Mouse (Mus musculus): ENCODE results near the gene Selplg. TPM values are rescaled to one million over a fixed set of nuclear protein-coding genes. Genes with fewer than 3 reads are reported as not detected.

The Selplg gene
- 2.1 and 3.0 TPM in 2 replicates for polyA plus RNA-seq (2015; fragmentation: Nextera tagmentation; extraction: Ambion mirVana)

GRCm38 (mm10) chr5:113832490-113832901 lies at the start of gene Selplg:
Gene Selplg (minus strand): TSS chr5:113832644.
- Histone ChIP-seq H3K9ac (no peak within 1 kb of the TSS), H3K27ac (replicated peaks) (no peak within 1 kb of the TSS), H3K27me3 (no peaks in the 10 kb centered on the region), H3K4me1 (replicated peaks) (no peaks in the 10 kb centered on the region), H3K36me3 (no peaks in the 10 kb centered on the region), H3K4me2 (no peak within 1 kb of the TSS), H3K9me3 (no peaks in the 10 kb centered on the region), H3K4me3 (no peak within 1 kb of the TSS)
- no peak for ATAC-seq (ENCODE audit: low FRiP score, low read depth)
- 39% methylated on average over 8 of the region's 8 CpGs for WGBS

- Histone ChIP-seq H3K9ac (no peak overlapping the region), H3K36me3 (peaks cover 7% of the 10 kb centered on the region), H3K4me1 (replicated peaks) (peaks cover 45% of the 10 kb centered on the region), H3K27me3 (no peaks in the 10 kb centered on the region), H3K4me3 (no peak overlapping the region), H3K4me2 (no peak overlapping the region), H3K9me3 (no peaks in the 10 kb centered on the region), H3K27ac (replicated peaks) (no peak overlapping the region)
- no peak for ATAC-seq (ENCODE audit: low FRiP score, low read depth)
- WGBS = 94% methylated on average over 14 of the region's 14 CpGs
Measured at GRCm38 (mm10) chr5:113881136-113881535, 48.7 kb upstream of the Selplg start.

GRCm38 (mm10) chr5:113878943-113879617 lies 46.6 kb upstream of the Selplg start:
- H3K36me3 ChIP-seq = peaks cover 7% of the 10 kb centered on the region
- H3K9me3 ChIP-seq = no peaks in the 10 kb centered on the region
- H3K4me2 ChIP-seq = no peak overlapping the region
- no peaks in the 10 kb centered on the region for H3K27me3 ChIP-seq
- no peak overlapping the region for H3K4me3 ChIP-seq
- H3K4me1 ChIP-seq (replicated peaks) = peaks cover 34% of the 10 kb centered on the region
- no peak for ATAC-seq (ENCODE audit: low FRiP score, low read depth)
- no peak overlapping the region for H3K9ac ChIP-seq
- no peak overlapping the region for H3K27ac ChIP-seq (replicated peaks)
- 88% methylated on average over 17 of the region's 17 CpGs for WGBS

- Histone ChIP-seq H3K27me3 (no peaks in the 10 kb centered on the region), H3K4me3 (no peak overlapping the region), H3K27ac (replicated peaks) (no peak overlapping the region), H3K9ac (no peak overlapping the region), H3K36me3 (peaks cover 7% of the 10 kb centered on the region), H3K4me2 (no peak overlapping the region), H3K4me1 (replicated peaks) (peaks cover 34% of the 10 kb centered on the region), H3K9me3 (no peaks in the 10 kb centered on the region)
- 57% methylated on average over 3 of the region's 3 CpGs for WGBS
- ATAC-seq (ENCODE audit: low FRiP score, low read depth) = no peak
Measured at GRCm38 (mm10) chr5:113877565-113877964, 45.1 kb upstream of the Selplg start.

- H3K27me3 ChIP-seq = no peaks in the 10 kb centered on the region
- no peak overlapping the region for H3K4me2 ChIP-seq
- no peaks in the 10 kb centered on the region for H3K9me3 ChIP-seq
- WGBS = 80% methylated on average over 7 of the region's 7 CpGs
- no peak overlapping the region for H3K9ac ChIP-seq
- peaks cover 5% of the 10 kb centered on the region for H3K36me3 ChIP-seq
- H3K4me1 ChIP-seq (replicated peaks) = peaks cover 37% of the 10 kb centered on the region
- no peak overlapping the region for H3K4me3 ChIP-seq
- H3K27ac ChIP-seq (replicated peaks) = no peak overlapping the region
- no peak for ATAC-seq (ENCODE audit: low FRiP score, low read depth)
Measured at GRCm38 (mm10) chr5:113876176-113876575, 43.7 kb upstream of the Selplg start.

- no peak overlapping the region for H3K4me3 ChIP-seq
- no peak overlapping the region for H3K9ac ChIP-seq
- WGBS = 96% methylated on average over 4 of the region's 4 CpGs
- H3K36me3 ChIP-seq = no peaks in the 10 kb centered on the region
- H3K4me1 ChIP-seq (replicated peaks) = peaks cover 43% of the 10 kb centered on the region
- no peaks in the 10 kb centered on the region for H3K9me3 ChIP-seq
- no peak overlapping the region for H3K27ac ChIP-seq (replicated peaks)
- no peak overlapping the region for H3K4me2 ChIP-seq
- H3K27me3 ChIP-seq = no peaks in the 10 kb centered on the region
- ATAC-seq (ENCODE audit: low FRiP score, low read depth) = no peak
Measured at GRCm38 (mm10) chr5:113875625-113876024, 43.2 kb upstream of the Selplg start.

GRCm38 (mm10) chr5:113874063-113875024 lies 41.9 kb upstream of the Selplg start:
- Histone ChIP-seq H3K4me3 (0 out of 2 replicates have a peak overlapping the region, but pooled peaks have one; percentile 10), H3K4me1 (replicated peaks) (peaks cover 56% of the 10 kb centered on the region), H3K9me3 (no peaks in the 10 kb centered on the region), H3K9ac (peak overlapping the region; percentile 35), H3K27me3 (no peaks in the 10 kb centered on the region), H3K36me3 (no peaks in the 10 kb centered on the region), H3K27ac (replicated peaks) (peak overlapping the region; percentile 96), H3K4me2 (peak overlapping the region; percentile 48)
- WGBS = 37% methylated on average over 19 of the region's 19 CpGs
- no peak for ATAC-seq (ENCODE audit: low FRiP score, low read depth)

GRCm38 (mm10) chr5:113872936-113873912 lies 40.8 kb upstream of the Selplg start:
- peaks cover 67% of the 10 kb centered on the region for H3K4me1 ChIP-seq (replicated peaks)

GRCm38 (mm10) chr5:113871903-113872548 lies 39.6 kb upstream of the Selplg start:
- peak overlapping the region; percentile 96 for H3K27ac ChIP-seq (replicated peaks)
- no peaks in the 10 kb centered on the region for H3K9me3 ChIP-seq
- WGBS = 58% methylated on average over 7 of the region's 7 CpGs
- H3K4me2 ChIP-seq = no peak overlapping the region
- no peak for ATAC-seq (ENCODE audit: low FRiP score, low read depth)
- H3K27me3 ChIP-seq = no peaks in the 10 kb centered on the region
- peaks cover 72% of the 10 kb centered on the region for H3K4me1 ChIP-seq (replicated peaks)
- no peaks in the 10 kb centered on the region for H3K36me3 ChIP-seq
- H3K9ac ChIP-seq = no peak overlapping the region
- no peak overlapping the region for H3K4me3 ChIP-seq

More at GRCm38 (mm10) chr5:113872936-113873912, 40.8 kb upstream of the Selplg start:
- no peaks in the 10 kb centered on the region for H3K36me3 ChIP-seq
- no peaks in the 10 kb centered on the region for H3K9me3 ChIP-seq
- H3K27ac ChIP-seq (replicated peaks) = peak overlapping the region; percentile 96
- H3K4me3 ChIP-seq = peak overlapping the region; percentile 10; the same call in 1 of the 2 replicates
- 4% methylated on average over 14 of the region's 15 CpGs for WGBS
- no peaks in the 10 kb centered on the region for H3K27me3 ChIP-seq
- ATAC-seq (ENCODE audit: low FRiP score, low read depth) = peak; percentile 92
- peak overlapping the region; percentile 48 for H3K4me2 ChIP-seq
- peak overlapping the region; percentile 35 for H3K9ac ChIP-seq

- H3K36me3 ChIP-seq = no peaks in the 10 kb centered on the region
- WGBS = 27% methylated on average over 21 of the region's 21 CpGs
- no peaks in the 10 kb centered on the region for H3K9me3 ChIP-seq
- H3K27me3 ChIP-seq = no peaks in the 10 kb centered on the region
- peaks cover 72% of the 10 kb centered on the region for H3K4me1 ChIP-seq (replicated peaks)
- H3K9ac ChIP-seq = no peak overlapping the region
- H3K4me3 ChIP-seq = no peak overlapping the region
- H3K27ac ChIP-seq (replicated peaks) = peak overlapping the region; percentile 96
- no peak overlapping the region for H3K4me2 ChIP-seq
- no peak for ATAC-seq (ENCODE audit: low FRiP score, low read depth)
Measured at GRCm38 (mm10) chr5:113870393-113871040, 38.1 kb upstream of the Selplg start.
